9 mouse cellular contexts compared by ENCODE assay signal in the genomic region with DNA sequence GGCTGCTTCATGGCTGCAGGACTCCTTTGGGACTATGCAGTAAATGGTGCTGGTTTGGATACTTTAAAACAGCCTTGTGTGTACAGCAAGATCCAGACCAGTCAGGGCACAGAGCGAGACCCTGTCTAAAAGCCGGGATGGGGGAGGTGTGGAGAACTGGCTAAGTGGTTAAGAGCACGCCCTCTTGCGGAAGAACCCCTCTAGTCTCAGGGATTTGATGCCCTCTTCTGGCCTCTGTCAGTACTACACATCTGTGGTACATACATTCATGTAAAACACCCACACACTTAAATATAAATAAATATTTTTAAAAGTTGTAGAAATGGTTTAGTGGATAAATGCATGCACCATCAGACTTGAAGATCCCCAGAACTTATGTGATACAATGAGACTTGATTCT. TPM values are rescaled to one million over a fixed set of nuclear protein-coding genes. Genes with fewer than 3 reads are reported as not detected.
DNase-seq lines count a peak whose midpoint lies in the region; ATAC-seq and TF ChIP-seq lines count a peak whose summit lies in the region.
"Had no signal": no experiment of that assay in that cellular context is flagged by ENCODE, and none has a peak within 500 bp of the region (broad histone marks: within the 10 kb centered on the region; RNA-seq: fewer than 3 reads in every experiment).

No protein-coding gene starts in this region.

- peaks cover 3% of the 10 kb centered on the region; the same call in 1 of the 2 replicates for H3K27me3 ChIP-seq in hindbrain, embryonic 11.5 days (ENCODE audit: control insufficient read depth, insufficient read depth, low read length)
- peaks cover 59% of the 10 kb centered on the region for H3K27me3 ChIP-seq in hindbrain, embryonic 10.5 days (ENCODE audit: insufficient read depth, poor library complexity, severe bottlenecking)
- no peaks in the 10 kb centered on the region for H3K27me3 ChIP-seq in testis, adult 2 months (ENCODE audit: control insufficient read depth, insufficient read depth, low read length)

- H3K4me1 ChIP-seq in hindbrain, embryonic 11.5 days (replicated peaks; ENCODE audit: control insufficient read depth, insufficient read depth, low read length), result no peaks in the 10 kb centered on the region
- H3K4me1 ChIP-seq in hindbrain, embryonic 10.5 days (replicated peaks), result peaks cover 12% of the 10 kb centered on the region
- H3K4me1 ChIP-seq in testis, adult 2 months (ENCODE audit: control insufficient read depth, insufficient read depth, low read length), result peaks cover 9% of the 10 kb centered on the region
- H3K4me1 ChIP-seq: heart, embryonic 13.5 days had no signal

- H3K36me3 ChIP-seq in hindbrain, embryonic 11.5 days (ENCODE audit: control insufficient read depth, insufficient read depth, low read length), result no peaks in the 10 kb centered on the region
- H3K36me3 ChIP-seq in hindbrain, embryonic 10.5 days, result no peaks in the 10 kb centered on the region
- H3K36me3 ChIP-seq in testis, adult 2 months (ENCODE audit: control insufficient read depth, insufficient read depth, low read length), result no peaks in the 10 kb centered on the region
- H3K36me3 ChIP-seq: heart, embryonic 13.5 days had no signal

- intact Hi-C loops in left cerebral cortex, postnatal 10 days (cut with DNase I), result loop anchor here (10.0 kb wide), 1 partner anchor 172 kb away; no protein-coding TSS in a partner anchor

- no peak overlapping the region for H3K4me2 ChIP-seq in hindbrain, embryonic 11.5 days (replicated peaks; ENCODE audit: low read depth, low read length)
- H3K4me2 ChIP-seq: heart, embryonic 13.5 days had no signal

- no peak overlapping the region for H3K9ac ChIP-seq in hindbrain, embryonic 11.5 days (ENCODE audit: low read depth, low read length)
- H3K9ac ChIP-seq: heart, embryonic 13.5 days had no signal

- peak; percentile 52 for DNase-seq in hindbrain, embryonic 11.5 days (ENCODE audit: low spot score)
- DNase-seq in hindbrain, embryonic 10.5 days (ENCODE audit: low spot score), result no peak
- no peak for DNase-seq in testis, postnatal 10 days (ENCODE audit: low spot score)
- DNase-seq in thymus, postnatal 25 days, result peak; percentile 32
- DNase-seq in neural tube, embryonic 10.5 days (ENCODE audit: extremely low spot score, low spot score), result no peak
- DNase-seq in left cerebral cortex, postnatal 10 days (ENCODE audit: extremely low spot score in 1 of 2, low spot score in 2 of 2), result no peak

- no peak overlapping the region for H3K4me3 ChIP-seq in hindbrain, embryonic 11.5 days (ENCODE audit: low read depth, low read length)
- H3K4me3 ChIP-seq in hindbrain, embryonic 10.5 days, result no peak overlapping the region
- no peak overlapping the region for H3K4me3 ChIP-seq in testis, adult 2 months (ENCODE audit: control insufficient read depth, low read depth, low read length)
- H3K4me3 ChIP-seq: heart, embryonic 13.5 days had no signal

- 73% methylated on average over 4 of the region's 4 CpGs for WGBS in hindbrain, embryonic 11.5 days
- WGBS in hindbrain, embryonic 10.5 days, result 75% methylated on average over 4 of the region's 4 CpGs

- peak; percentile 36; the same call in 1 of the 2 replicates for TF ChIP-seq CTCF in testis, adult 2 months (IDR thresholded peaks at IDR 0.05; ENCODE audit: control insufficient read depth, insufficient read depth, insufficient replicate concordance, low read depth, low read length)

- no peak for TF ChIP-seq POLR2A in testis, adult 2 months (IDR thresholded peaks at IDR 0.05; ENCODE audit: control insufficient read depth, low read depth, low read length)

- ATAC-seq in hindbrain, embryonic 11.5 days (ENCODE audit: low FRiP score), result no peak
- 0 out of 2 replicates have a peak, but pooled peaks have one; percentile 35 for ATAC-seq in erythroblast, adult 5-6 weeks (replicated peaks; ENCODE audit: low FRiP score, poor library complexity, severe bottlenecking)

- no peaks in the 10 kb centered on the region for H3K9me3 ChIP-seq in hindbrain, embryonic 11.5 days (ENCODE audit: control insufficient read depth, low read length)
- H3K9me3 ChIP-seq in hindbrain, embryonic 10.5 days, result no peaks in the 10 kb centered on the region
- H3K9me3 ChIP-seq: heart, embryonic 13.5 days had no signal

- no peak overlapping the region for H3K27ac ChIP-seq in hindbrain, embryonic 11.5 days (ENCODE audit: low read depth, low read length)
- no peak overlapping the region for H3K27ac ChIP-seq in hindbrain, embryonic 10.5 days
- H3K27ac ChIP-seq in testis, adult 2 months (ENCODE audit: control insufficient read depth, insufficient read depth, low read depth, low read length), result no peak overlapping the region
- H3K27ac ChIP-seq: heart, embryonic 13.5 days had no signal

RNA-seq across cellular contexts. Expression of gene Npas1, which starts 11.0 kb away (rescaled TPM):
- 0.14 and 0.34 TPM in 2 replicates for polyA plus RNA-seq in hindbrain, embryonic 11.5 days (2014; fragmentation: Nextera tagmentation; extraction: Ambion mirVana)
- polyA plus RNA-seq in hindbrain, embryonic 10.5 days (2016; fragmentation: Nextera tagmentation; extraction: Ambion mirVana), result 0.63 and 0.91 TPM in 2 replicates
- 0.72 and 1.4 TPM in 2 replicates for polyA plus RNA-seq in testis, adult 2 months (2012; rRNA removed)
- total RNA-seq in erythroblast, adult 5-6 weeks (2015; ENCODE audit: low replicate concordance), result not detected in 2 replicates
- total RNA-seq in erythroblast, adult 5-6 weeks (2017; ENCODE audit: low replicate concordance), result not detected in 2 replicates
- total RNA-seq in left cerebral cortex, postnatal 10 days (2021), result 10 to 100 TPM; 14.6 to 15.0 TPM

RNA-seq across cellular contexts. Expression of gene Tmem160, which starts 14.0 kb away (rescaled TPM):
- polyA plus RNA-seq in hindbrain, embryonic 11.5 days (2014; fragmentation: Nextera tagmentation; extraction: Ambion mirVana), result 51.4 and 56.5 TPM in 2 replicates
- polyA plus RNA-seq in hindbrain, embryonic 10.5 days (2016; fragmentation: Nextera tagmentation; extraction: Ambion mirVana), result 67.4 and 70.9 TPM in 2 replicates
- 3.5 and 5.6 TPM in 2 replicates for polyA plus RNA-seq in testis, adult 2 months (2012; rRNA removed)
- total RNA-seq in erythroblast, adult 5-6 weeks (2015; ENCODE audit: low replicate concordance), result 8.2 TPM in 1 of 2 replicates, not detected in the other
- 4.6 and 6.1 TPM in 2 replicates for total RNA-seq in erythroblast, adult 5-6 weeks (2017; ENCODE audit: low replicate concordance)
- 10 to 100 TPM; 96.3 to 98.3 TPM for total RNA-seq in left cerebral cortex, postnatal 10 days (2021)

Comparison
In these comparisons a context has a peak if more than half of its experiments do, and no peak if none do; other contexts are left out.
1. DNase-seq: peak in hindbrain, embryonic 11.5 days (single experiment) and thymus, postnatal 25 days (single experiment); none in hindbrain, embryonic 10.5 days (single experiment), testis, postnatal 10 days (single experiment), neural tube, embryonic 10.5 days (single experiment) and left cerebral cortex, postnatal 10 days (0 of 2).